8 mouse cellular contexts compared by ENCODE assay signal in genomic region chr8:58912840-58913639, GRCm38 (mm10). TPM values are rescaled to one million over a fixed set of nuclear protein-coding genes. Genes with fewer than 3 reads are reported as not detected.
DNase-seq lines count a peak whose midpoint lies in the region; ATAC-seq and TF ChIP-seq lines count a peak whose summit lies in the region.

No protein-coding gene starts in this region.

- 0 out of 2 replicates have a peak, but pooled peaks cover 15% of the 10 kb centered on the region for H3K27me3 ChIP-seq in lung, postnatal 0 days (replicated peaks; ENCODE audit: insufficient read depth, low read length)
- H3K27me3 ChIP-seq in hindbrain, embryonic 13.5 days: no peaks in the 10 kb centered on the region; the same call in 1 of the 2 replicates
- H3K27me3 ChIP-seq in limb, embryonic 13.5 days: peaks cover 39% of the 10 kb centered on the region

- no peaks in the 10 kb centered on the region for H3K36me3 ChIP-seq in lung, postnatal 0 days (ENCODE audit: insufficient read depth, low read length)
- H3K36me3 ChIP-seq in hindbrain, embryonic 13.5 days: no peaks in the 10 kb centered on the region
- H3K36me3 ChIP-seq in limb, embryonic 13.5 days: no peaks in the 10 kb centered on the region

- peak overlapping the region; percentile 31; the same call in 1 of the 2 replicates for H3K4me3 ChIP-seq in lung, postnatal 0 days (ENCODE audit: low read depth, low read length)
- peak overlapping the region; percentile 68 for H3K4me3 ChIP-seq in hindbrain, embryonic 13.5 days
- H3K4me3 ChIP-seq in limb, embryonic 13.5 days: peak overlapping the region; percentile 64

- DNase-seq in lung, postnatal 0 days (ENCODE audit: low spot score): no peak
- DNase-seq in lung, adult 18-20 months: no peak
- peak; percentile 55 for DNase-seq in embryo, embryonic 9.5 days (ENCODE audit: extremely low spot score)
- DNase-seq in retina, postnatal 7 days (ENCODE audit: low read depth, low spot score): peak; percentile 5
- no peak for DNase-seq in spleen, postnatal 36 days (ENCODE audit: low spot score in 2 of 2)

- no peak for TF ChIP-seq CTCF in lung, postnatal 0 days (IDR thresholded peaks at IDR 0.05)

- ATAC-seq in lung, postnatal 0 days: no peak
- peak; percentile 76 for ATAC-seq in hindbrain, embryonic 13.5 days (ENCODE audit: low FRiP score)
- ATAC-seq in limb, embryonic 13.5 days (ENCODE audit: low FRiP score, low read depth): peak; percentile 52; the same call in 1 of the 2 replicates
- no peak for ATAC-seq in erythroid progenitor cell, adult 5-6 weeks (replicated peaks; ENCODE audit: low FRiP score, poor library complexity, severe bottlenecking)

- no peak overlapping the region for H3K27ac ChIP-seq in lung, postnatal 0 days (ENCODE audit: low read length)
- H3K27ac ChIP-seq in hindbrain, embryonic 13.5 days: peak overlapping the region; percentile 81
- H3K27ac ChIP-seq in limb, embryonic 13.5 days: no peak overlapping the region

- 2% methylated on average over 30 of the region's 30 CpGs for whole genome bisulfite sequencing in lung, postnatal 0 days
- WGBS in hindbrain, embryonic 13.5 days: 2% methylated on average over 30 of the region's 30 CpGs
- 3% methylated on average over 30 of the region's 30 CpGs for WGBS in limb, embryonic 13.5 days

- H3K4me1 ChIP-seq in lung, postnatal 0 days (ENCODE audit: insufficient read depth, low read depth, low read length): no peaks in the 10 kb centered on the region
- H3K4me1 ChIP-seq in hindbrain, embryonic 13.5 days (replicated peaks): peaks cover 18% of the 10 kb centered on the region
- peaks cover 11% of the 10 kb centered on the region for H3K4me1 ChIP-seq in limb, embryonic 13.5 days

- TF ChIP-seq EP300 in lung, postnatal 0 days (IDR thresholded peaks at IDR 0.05): no peak

- peak overlapping the region; percentile 57 for H3K4me2 ChIP-seq in lung, postnatal 0 days (replicated peaks; ENCODE audit: low read depth, low read length)
- H3K4me2 ChIP-seq in hindbrain, embryonic 13.5 days: peak overlapping the region; percentile 89
- peak overlapping the region; percentile 99 for H3K4me2 ChIP-seq in limb, embryonic 13.5 days (replicated peaks)

- no peaks in the 10 kb centered on the region for H3K9me3 ChIP-seq in lung, postnatal 0 days (ENCODE audit: low read length)
- no peaks in the 10 kb centered on the region for H3K9me3 ChIP-seq in hindbrain, embryonic 13.5 days
- no peaks in the 10 kb centered on the region for H3K9me3 ChIP-seq in limb, embryonic 13.5 days

- H3K9ac ChIP-seq in lung, postnatal 0 days (replicated peaks; ENCODE audit: low read depth): no peak overlapping the region
- peak overlapping the region; percentile 85 for H3K9ac ChIP-seq in hindbrain, embryonic 13.5 days
- peak overlapping the region; percentile 69 for H3K9ac ChIP-seq in limb, embryonic 13.5 days

RNA-seq across cellular contexts. Expression of gene Galntl6, which starts 0.6 kb away (rescaled TPM):
- polyA plus RNA-seq in lung, postnatal 0 days (2015; fragmentation: Nextera tagmentation; extraction: Ambion mirVana): 0.06 and 0.17 TPM in 2 replicates
- polyA plus RNA-seq in hindbrain, embryonic 13.5 days (2015; fragmentation: Nextera tagmentation; extraction: Ambion mirVana): 10.2 and 10.9 TPM in 2 replicates
- polyA plus RNA-seq in limb, embryonic 13.5 days (2015; fragmentation: Nextera tagmentation; extraction: Ambion mirVana): 1.5 and 1.9 TPM in 2 replicates
- total RNA-seq in erythroid progenitor cell, adult 5-6 weeks (2015; ENCODE audit: low replicate concordance): not detected in 2 replicates
- total RNA-seq in erythroid progenitor cell, adult 5-6 weeks (2017; ENCODE audit: low replicate concordance): not detected in 2 replicates

RNA-seq across cellular contexts. Expression of gene BC030500, which starts 1.5 kb away (rescaled TPM):
- 0.30 and 0.70 TPM in 2 replicates for polyA plus RNA-seq in lung, postnatal 0 days (2015; fragmentation: Nextera tagmentation; extraction: Ambion mirVana)
- polyA plus RNA-seq in hindbrain, embryonic 13.5 days (2015; fragmentation: Nextera tagmentation; extraction: Ambion mirVana): 8.5 and 12.7 TPM in 2 replicates
- polyA plus RNA-seq in limb, embryonic 13.5 days (2015; fragmentation: Nextera tagmentation; extraction: Ambion mirVana): 1.2 and 1.4 TPM in 2 replicates
- total RNA-seq in erythroid progenitor cell, adult 5-6 weeks (2015; ENCODE audit: low replicate concordance): not detected in 2 replicates
- total RNA-seq in erythroid progenitor cell, adult 5-6 weeks (2017; ENCODE audit: low replicate concordance): not detected in 2 replicates

Comparison
In these comparisons a context has a peak if more than half of its experiments do, and no peak if none do; other contexts are left out.
1. ATAC-seq: peak in hindbrain, embryonic 13.5 days (single experiment) and limb, embryonic 13.5 days (single experiment); none in lung, postnatal 0 days (single experiment) and erythroid progenitor cell, adult 5-6 weeks (single experiment).
2. DNase-seq: peak in embryo, embryonic 9.5 days (single experiment) and retina, postnatal 7 days (single experiment); none in lung, postnatal 0 days (single experiment), lung, adult 18-20 months (0 of 2) and spleen, postnatal 36 days (0 of 2).
3. Peak in every context shown above with its lines, with median percentiles within 50 percentile points of each other: H3K4me2 ChIP-seq and H3K4me3 ChIP-seq.